Mouse (Mus musculus) intestine, embryonic 15.5 days (tissue): ENCODE data around the gene Trim6. TPM values are rescaled to one million over a fixed set of nuclear protein-coding genes. Genes with fewer than 3 reads are reported as not detected.
"Not testable (repeated sequence)": the region's sequence is repeated elsewhere in the genome, so short reads cannot be mapped to it uniquely, and the experiment has no call there.

Experiments
- ATAC-seq: fragments of 200-750 bp; cut with Nextera tagmentation; 2 replicates; pipeline ENCODE4 v1.8.0; 2017; ENCODE audit warnings: moderate TSS enrichment, moderate library complexity
- H3K27ac ChIP-seq: fragments of 300-500 bp; sonication (generic); 2 replicates; pipeline ENCODE4 v1.5.1; 2015; ENCODE audit warnings: mild to moderate bottlenecking, inconsistent platforms
- H3K27me3 ChIP-seq: fragments of 300-500 bp; sonication (generic); replicated peaks from 2 replicates; pipeline ENCODE4 v1.6.1; 2015; ENCODE audit warnings: inconsistent platforms
- H3K36me3 ChIP-seq: fragments of 300-500 bp; sonication (generic); 2 replicates; pipeline ENCODE4 v1.6.1; 2015; ENCODE audit warnings: inconsistent platforms
- H3K4me1 ChIP-seq: fragments of 300-500 bp; sonication (generic); replicated peaks from 2 replicates; pipeline ENCODE4 v1.6.1; 2015; ENCODE audit warnings: inconsistent platforms
- H3K4me2 ChIP-seq: fragments of 300-500 bp; sonication (generic); replicated peaks from 2 replicates; pipeline ENCODE4 v1.6.1; 2015; ENCODE audit warnings: mild to moderate bottlenecking, inconsistent platforms
- H3K4me3 ChIP-seq: fragments of 300-500 bp; sonication (generic); replicated peaks from 2 replicates; pipeline ENCODE4 v1.5.1; 2015; ENCODE audit warnings: inconsistent platforms
- H3K9ac ChIP-seq: fragments of 300-500 bp; sonication (generic); 2 replicates; pipeline ENCODE4 v1.6.1; 2015; ENCODE audit warnings: inconsistent platforms
- H3K9me3 ChIP-seq: fragments of 300-500 bp; sonication (generic); 2 replicates; pipeline ENCODE4 v1.6.1; 2016; ENCODE audit warnings: inconsistent platforms
- WGBS: fragments of 180-500 bp; shearing (Covaris S2); methylation state at CpG from one replicate; pipeline ENCODE4 v1.1.7; 2015; 5-methylcytosine and 5-hydroxymethylcytosine counted together
- polyA plus RNA-seq: library from polyadenylated mRNA; unstranded; fragments of >200 nt; fragmentation: Nextera tagmentation; extraction: Ambion mirVana; gene quantifications from 2 replicates; pipeline ENCODE4 v1.2.1, GENCODE M21; 2015

Trim6 gene
- polyA plus RNA-seq, 1 experiment from 2014 or later, result 0.98 TPM

DNA sequence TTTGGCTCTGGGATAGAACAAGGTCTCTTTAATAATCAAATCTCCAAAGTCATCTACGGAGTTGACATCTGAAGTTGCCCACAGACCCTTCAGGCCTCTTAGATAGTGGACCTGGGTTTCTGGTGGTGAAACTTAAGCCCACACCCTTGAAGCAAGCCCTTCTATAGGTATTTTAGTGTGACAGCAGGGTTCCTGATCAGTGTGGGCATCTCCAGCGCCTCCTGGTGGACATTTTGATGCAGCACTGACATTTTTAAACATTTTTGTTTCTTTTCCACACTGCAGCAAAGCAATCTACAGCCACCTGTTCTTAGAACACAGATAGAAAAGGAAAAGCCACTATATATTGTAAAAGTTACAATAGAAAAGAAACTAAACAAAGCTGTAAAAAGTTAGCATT lies 12.6 kb downstream of the Trim6 start:
- WGBS, result 37% methylated on average over 2 of the region's 2 CpGs
- Histone ChIP-seq H3K4me2 (no peak overlapping the region), H3K4me3 (no peak overlapping the region), H3K9me3 (no peaks in the 10 kb centered on the region), H3K4me1 (no peaks in the 10 kb centered on the region), H3K9ac (no peak overlapping the region), H3K27me3 (no peaks in the 10 kb centered on the region), H3K36me3 (no peaks in the 10 kb centered on the region), H3K27ac (no peak overlapping the region)
- ATAC-seq, result no peak

DNA sequence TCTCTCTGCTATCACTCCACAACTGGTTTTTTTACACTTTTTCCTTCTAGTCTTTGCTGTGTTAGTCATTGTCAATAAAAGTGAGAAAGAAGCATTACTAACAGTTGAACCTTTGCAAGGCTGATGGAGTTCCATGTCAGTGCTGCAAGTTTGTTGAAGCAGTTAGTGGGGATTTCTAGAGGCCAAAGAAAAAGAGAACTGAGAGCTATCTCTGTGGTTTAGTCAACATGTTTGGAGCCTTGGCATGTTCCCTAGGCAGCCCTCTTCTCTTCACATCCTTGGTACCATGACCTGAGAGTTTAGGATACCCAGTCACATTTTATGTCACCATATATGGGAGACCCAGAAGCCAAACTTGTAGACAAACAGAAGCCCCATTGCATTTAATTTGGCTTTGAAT lies 22.3 kb downstream of the Trim6 start:
- Histone ChIP-seq H3K9me3 (no peaks in the 10 kb centered on the region), H3K27me3 (no peaks in the 10 kb centered on the region), H3K27ac (no peak overlapping the region), H3K36me3 (no peaks in the 10 kb centered on the region), H3K4me1 (no peaks in the 10 kb centered on the region), H3K4me3 (no peak overlapping the region), H3K9ac (no peak overlapping the region), H3K4me2 (no peak overlapping the region)
- no peak for ATAC-seq

DNA sequence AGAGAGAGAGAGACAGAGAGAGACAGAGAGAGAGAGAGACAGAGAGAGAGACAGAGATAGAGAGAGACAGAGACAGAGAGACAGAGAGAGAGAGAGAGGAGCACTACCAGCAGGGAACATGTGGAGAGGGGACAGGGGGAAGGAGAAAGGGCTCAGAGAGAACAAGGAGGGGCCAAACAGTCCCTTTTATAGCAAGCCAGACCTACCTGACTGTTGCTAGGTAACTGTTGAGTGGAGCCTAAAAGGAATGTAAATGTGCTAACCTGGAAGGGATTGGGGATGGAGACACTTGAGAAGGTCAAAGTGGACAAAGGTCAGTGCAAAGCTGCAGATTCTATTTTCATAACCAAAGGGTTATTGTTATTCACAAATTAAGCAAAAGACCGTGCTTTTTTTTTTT lies 25.0 kb downstream of the Trim6 start:
- 60% methylated on average over 1 of the region's 1 CpGs for WGBS
- ATAC-seq, result peak; percentile 39; the same call in 1 of the 2 replicates
- Histone ChIP-seq H3K27ac (no peak overlapping the region), H3K27me3 (no peaks in the 10 kb centered on the region), H3K9ac (no peak overlapping the region), H3K4me3 (no peak overlapping the region), H3K4me1 (no peaks in the 10 kb centered on the region), H3K36me3 (no peaks in the 10 kb centered on the region), H3K4me2 (peak overlapping the region; percentile 56), H3K9me3 (no peaks in the 10 kb centered on the region)

DNA sequence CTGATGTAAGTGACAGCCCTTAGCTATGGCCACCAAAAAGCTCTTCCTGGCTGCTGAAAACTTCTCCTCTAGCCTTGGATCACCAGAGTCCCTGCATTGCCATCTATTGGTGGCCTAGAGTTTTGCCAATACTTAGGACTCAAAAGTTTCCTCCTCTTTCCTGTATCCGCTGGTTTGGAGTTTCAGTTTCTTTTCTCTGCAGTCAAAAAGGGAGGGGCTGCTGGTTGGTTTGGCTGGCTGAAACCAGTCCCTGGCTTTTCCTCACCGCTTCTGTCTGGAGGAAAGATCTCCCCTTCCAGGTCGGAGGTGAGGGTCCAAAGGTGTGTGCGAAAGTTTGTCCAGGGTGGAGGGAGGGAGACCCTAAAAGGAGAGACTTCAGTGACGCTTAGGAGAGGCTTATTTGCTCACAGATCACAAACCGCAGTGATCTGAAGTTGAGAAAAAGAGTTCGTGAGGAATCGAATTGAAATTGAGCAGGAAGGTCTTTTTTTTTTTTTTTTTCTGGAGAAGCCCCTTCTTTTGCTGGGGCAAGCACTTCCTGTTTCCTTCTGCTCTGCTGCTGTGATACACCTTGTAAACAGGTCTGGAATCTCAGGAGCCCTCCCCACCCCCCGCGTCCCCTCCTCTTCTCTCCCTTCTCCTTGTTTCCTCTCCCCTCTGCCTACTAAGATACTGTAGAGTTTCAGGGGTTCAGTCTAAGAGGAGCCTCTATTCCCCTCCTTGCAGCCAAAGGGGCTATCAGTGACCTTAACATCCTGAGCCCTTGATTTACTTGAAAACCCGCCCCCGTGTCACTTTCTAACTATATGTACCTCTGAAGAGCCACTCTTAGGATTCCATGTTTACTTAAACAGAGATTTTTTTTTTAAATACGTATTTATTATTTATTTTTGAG lies 25.9 kb downstream of the Trim6 start, which contains the start of gene Trim34a:
Gene Trim34a, plus strand, starts transcription at position 171 of the 895 bp plus-strand sequence.
- peak within 1 kb of the TSS; percentile 46 for H3K4me3 ChIP-seq
- H3K36me3 ChIP-seq, result no peaks in the 10 kb centered on the region
- no peaks in the 10 kb centered on the region for H3K27me3 ChIP-seq
- peak within 1 kb of the TSS; percentile 55; the same call in 1 of the 2 replicates for H3K27ac ChIP-seq
- H3K4me1 ChIP-seq, result no peaks in the 10 kb centered on the region
- no peaks in the 10 kb centered on the region for H3K9me3 ChIP-seq
- peak; percentile 97 for ATAC-seq
- H3K9ac ChIP-seq, result peak within 1 kb of the TSS; percentile 56
- 6% methylated on average over 13 of the region's 13 CpGs for WGBS
- peak within 1 kb of the TSS; percentile 56 for H3K4me2 ChIP-seq

DNA sequence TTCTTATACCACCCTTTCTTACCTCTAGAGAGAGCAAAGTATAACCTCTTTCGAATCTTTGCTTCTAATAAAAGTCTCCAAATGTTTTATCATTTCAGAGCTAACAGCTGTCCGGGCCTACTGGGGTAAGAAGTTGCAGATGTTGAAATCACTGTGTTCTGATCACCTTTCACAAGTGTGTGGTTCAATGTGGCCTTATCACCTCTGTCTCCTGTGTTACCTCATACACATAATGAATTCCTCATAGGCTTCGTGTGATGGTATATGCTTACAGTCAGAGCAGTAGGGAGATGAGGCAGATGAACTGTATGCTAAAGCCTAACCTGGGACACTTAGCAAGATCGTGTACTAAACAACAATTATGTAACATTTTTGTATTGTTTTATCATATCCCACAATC lies 41.8 kb downstream of the Trim6 start:
- H3K27me3 ChIP-seq, H3K9me3 ChIP-seq, H3K36me3 ChIP-seq, H3K4me1 ChIP-seq, H3K9ac ChIP-seq, H3K4me3 ChIP-seq, ATAC-seq, H3K27ac ChIP-seq, H3K4me2 ChIP-seq: not testable (repeated sequence)
- 80% methylated on average over 4 of the region's 4 CpGs for WGBS

DNA sequence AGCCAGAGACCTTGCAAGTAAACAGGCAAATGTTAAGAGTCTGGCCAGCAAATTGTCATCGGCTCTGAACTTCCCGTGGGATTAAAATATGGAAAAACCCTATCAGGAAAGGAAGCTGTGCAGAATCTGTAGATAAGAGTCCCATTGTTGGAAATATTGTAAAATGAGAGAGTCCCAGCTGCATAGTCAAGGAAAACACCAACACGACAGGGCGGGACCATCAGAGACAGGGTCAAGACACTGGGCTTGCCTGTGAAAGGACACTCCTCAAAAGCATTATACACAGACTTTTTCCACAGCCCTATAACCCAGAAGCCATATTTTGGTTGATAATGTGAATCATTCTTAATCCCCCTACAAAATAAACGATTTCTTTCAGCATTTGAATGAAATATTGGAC lies 46.7 kb downstream of the Trim6 start:
- H3K9ac ChIP-seq, H3K9me3 ChIP-seq, H3K27me3 ChIP-seq, H3K4me3 ChIP-seq, H3K27ac ChIP-seq, ATAC-seq, H3K36me3 ChIP-seq, H3K4me1 ChIP-seq, H3K4me2 ChIP-seq: not testable (repeated sequence)
- 83% methylated on average over 5 of the region's 5 CpGs for WGBS

DNA sequence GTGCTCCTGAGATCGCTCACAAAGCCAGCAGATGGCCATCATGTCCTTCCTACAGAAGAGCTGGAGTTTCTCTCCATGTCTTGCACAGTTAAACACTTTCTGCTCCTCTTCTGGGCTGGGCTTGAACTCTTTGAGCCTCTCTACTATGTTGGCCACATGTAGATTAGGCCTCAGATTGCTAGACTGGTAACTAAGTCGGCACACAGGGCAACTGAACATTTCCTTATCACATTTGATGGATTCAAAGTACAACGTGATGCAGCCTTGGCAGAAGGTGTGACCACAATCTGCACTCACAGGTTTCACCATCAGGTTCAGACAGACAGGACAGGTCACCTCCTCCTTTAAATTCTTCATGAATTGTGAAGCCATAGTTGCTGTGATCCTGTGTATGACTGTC lies 60.8 kb downstream of the Trim6 start:
- H3K9ac ChIP-seq, ATAC-seq: not testable (repeated sequence)
- WGBS, result 76% methylated on average over 3 of the region's 3 CpGs

More for the DNA sequence above, 60.8 kb downstream of the Trim6 start:
- H3K27ac ChIP-seq, H3K9me3 ChIP-seq, H3K4me2 ChIP-seq, H3K36me3 ChIP-seq, H3K4me1 ChIP-seq, H3K4me3 ChIP-seq, H3K27me3 ChIP-seq: not testable (repeated sequence)

Other genes starting within 250 kb of the Trim6 start
- gene Olfr635, start 247.6 kb upstream of the Trim6 start, polyA plus RNA-seq, result 0.01 TPM in 1 of 2 replicates, not detected in the other
- not detected in 2 replicates for gene Olfr638, start 220.0 kb upstream of the Trim6 start, polyA plus RNA-seq
- not detected in 2 replicates for gene Olfr639, start 201.5 kb upstream of the Trim6 start, polyA plus RNA-seq
- gene Olfr640, start 193.2 kb upstream of the Trim6 start, polyA plus RNA-seq, result not detected in 2 replicates
- not detected in 2 replicates for gene Olfr641, start 183.3 kb upstream of the Trim6 start, polyA plus RNA-seq
- gene Olfr642, start 166.1 kb upstream of the Trim6 start, polyA plus RNA-seq, result not detected in 2 replicates
- gene 4930516K23Rik, start 157.3 kb upstream of the Trim6 start, polyA plus RNA-seq, result not detected in 2 replicates
- not detected in 2 replicates for gene Olfr644, start 146.9 kb upstream of the Trim6 start, polyA plus RNA-seq
- not detected in 2 replicates for gene Olfr645, start 133.3 kb upstream of the Trim6 start, polyA plus RNA-seq
- not detected in 2 replicates for gene Olfr646, start 113.9 kb upstream of the Trim6 start, polyA plus RNA-seq
- not detected in 2 replicates for gene Ubqln5, start 89.0 kb upstream of the Trim6 start, polyA plus RNA-seq
- not detected in 2 replicates for gene Olfr643, start 81.4 kb upstream of the Trim6 start, polyA plus RNA-seq
- not detected in 2 replicates for gene Ubqln3, start 75.5 kb upstream of the Trim6 start, polyA plus RNA-seq
- not detected in 2 replicates for gene Ubqlnl, start 68.2 kb upstream of the Trim6 start, polyA plus RNA-seq
- gene Olfm5, start 54.0 kb upstream of the Trim6 start, polyA plus RNA-seq, result not detected in 2 replicates
- gene Olfr648, start 35.4 kb upstream of the Trim6 start, polyA plus RNA-seq, result 0.14 and 0.21 TPM in 2 replicates
- not detected in 2 replicates for gene Olfr649, start 22.8 kb upstream of the Trim6 start, polyA plus RNA-seq
- gene Trim34a, start 25.7 kb downstream of the Trim6 start, polyA plus RNA-seq, result 1.6 and 2.2 TPM in 2 replicates
- gene Trim5, start 69.3 kb downstream of the Trim6 start, polyA plus RNA-seq, result 0.29 and 0.58 TPM in 2 replicates
- gene Trim12a, start 96.7 kb downstream of the Trim6 start, polyA plus RNA-seq, result 5.1 and 6.3 TPM in 2 replicates
- 0.16 TPM in 1 of 2 replicates, not detected in the other for gene Trim34b, start 110.7 kb downstream of the Trim6 start, polyA plus RNA-seq
- gene Trim12c, start 134.6 kb downstream of the Trim6 start, polyA plus RNA-seq, result 2.0 and 2.1 TPM in 2 replicates
- 0.08 and 0.09 TPM in 2 replicates for gene Trim30b, start 151.1 kb downstream of the Trim6 start, polyA plus RNA-seq
- gene Trim30c, start 182.0 kb downstream of the Trim6 start, polyA plus RNA-seq, result 0.13 and 0.19 TPM in 2 replicates
- 1.5 and 1.8 TPM in 2 replicates for gene Trim30a, start 246.4 kb downstream of the Trim6 start, polyA plus RNA-seq